Mouse (Mus musculus): ENCODE data around the gene Prkch.
A peak's percentile ranks its signal among the peaks of the same experiment; 100 is the strongest.

Prkch gene

DNA sequence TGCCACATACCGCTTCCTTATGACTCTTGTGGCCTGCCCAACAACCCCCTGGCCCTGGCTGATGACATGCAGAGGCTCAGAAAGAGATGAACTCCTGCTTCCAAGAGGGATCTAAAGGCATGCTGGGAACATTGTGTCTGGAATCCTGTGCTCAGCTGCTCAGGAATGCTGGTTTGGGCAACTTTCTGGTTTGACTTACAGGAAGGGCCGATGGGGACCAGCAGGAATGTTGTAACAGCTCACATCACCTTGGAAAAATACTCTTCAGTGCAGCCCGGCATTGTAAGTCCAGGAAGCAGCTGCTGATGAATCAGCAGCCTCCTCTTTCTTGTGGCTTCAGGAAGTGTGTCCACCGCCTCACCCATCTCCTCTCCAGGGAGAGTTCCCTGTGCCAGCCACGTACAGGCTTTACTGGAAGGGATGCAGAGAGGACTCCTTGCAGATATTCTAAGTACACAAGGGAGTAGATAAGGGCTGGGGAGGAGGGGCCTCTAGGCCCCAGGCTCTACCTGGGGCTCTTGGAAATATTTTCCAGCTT lies 206.0 kb downstream of the Prkch start:
- DNase-seq (ENCODE audit: inconsistent age in 2 of 2, low spot score in 1 of 2), result peak; percentile 59 to 83

DNA sequence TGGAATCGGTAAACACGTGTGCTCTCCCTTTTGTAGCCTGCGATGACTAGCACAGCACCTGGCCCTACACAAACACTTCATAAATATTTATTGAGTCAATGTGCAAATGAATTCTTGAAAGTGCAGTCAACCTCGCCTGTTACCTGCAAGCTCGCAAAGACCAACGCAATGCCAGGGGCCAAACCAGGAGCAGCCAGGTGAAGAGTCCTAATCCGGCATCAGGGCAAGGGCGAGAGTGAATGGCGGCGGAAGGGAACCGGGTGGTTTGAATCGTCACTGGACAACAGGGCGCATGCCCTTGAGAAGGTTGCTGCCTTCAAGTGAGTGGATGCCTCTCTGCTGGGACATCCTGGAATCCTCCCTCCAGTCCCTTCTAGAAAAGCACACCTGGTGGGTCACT lies 208.6 kb downstream of the Prkch start:
- no peak for DNase-seq (ENCODE audit: inconsistent age in 2 of 2, low spot score in 1 of 2)

DNA sequence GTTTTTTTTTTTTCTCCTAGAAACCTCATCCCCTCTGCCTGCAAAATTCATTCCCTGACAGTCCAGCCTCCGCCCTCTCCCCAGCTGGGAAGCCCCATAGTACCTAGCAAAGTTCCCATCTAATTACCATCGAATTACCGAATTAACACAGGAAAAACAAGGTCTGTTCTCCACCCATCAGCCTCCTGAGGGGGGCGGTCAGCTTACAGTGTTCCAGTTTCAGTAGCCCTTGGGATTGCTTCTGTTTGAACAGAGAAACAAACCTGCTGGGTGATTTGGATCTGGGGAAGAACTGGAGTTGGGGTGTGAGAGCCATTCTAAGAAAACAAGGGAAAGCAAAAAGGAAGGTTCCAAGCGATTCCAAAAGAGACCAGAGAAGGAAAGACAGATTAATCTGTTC lies 209.1 kb downstream of the Prkch start:
- peak in 1 of 2 experiments; percentile 32 for DNase-seq (ENCODE audit: inconsistent age in 2 of 2, low spot score in 1 of 2)

DNA sequence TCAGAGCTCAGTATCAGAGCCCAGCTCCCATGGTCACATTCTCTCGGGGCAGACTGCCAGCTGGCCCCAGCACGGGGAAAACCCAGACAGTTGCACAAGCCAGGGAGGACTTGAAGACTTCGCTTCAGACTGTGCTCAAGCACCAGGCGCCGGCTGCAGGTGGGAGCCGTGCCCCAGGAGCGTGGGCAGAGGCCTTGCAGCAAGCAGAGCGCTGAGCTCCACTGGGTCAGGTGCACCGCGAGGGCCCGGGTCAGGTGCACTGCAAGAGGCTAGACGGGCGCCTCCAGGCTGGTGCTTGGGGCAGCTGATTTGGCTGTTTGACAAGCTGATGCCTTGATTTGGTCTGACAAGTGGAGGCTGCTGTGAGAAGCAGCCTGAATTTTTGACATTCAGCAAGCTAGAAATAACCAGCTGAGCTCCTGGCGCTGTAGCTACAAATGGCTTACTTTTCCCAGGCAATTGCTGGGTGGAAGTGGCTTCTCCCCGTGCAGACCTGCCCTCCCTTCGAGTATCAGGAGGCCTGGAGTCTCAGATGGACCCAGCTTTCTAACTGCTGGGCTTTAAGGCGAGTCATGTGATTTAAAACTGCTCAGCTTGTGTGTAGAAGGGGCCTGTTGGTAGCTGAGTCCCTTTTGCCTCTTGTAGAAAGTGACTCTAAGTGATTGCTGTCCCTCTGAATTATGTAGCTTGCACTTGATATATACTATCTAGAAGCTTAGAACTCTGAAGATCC lies 209.7 kb downstream of the Prkch start:
- DNase-seq (ENCODE audit: inconsistent age in 2 of 2, low spot score in 1 of 2), result peak; percentile 93 to 98

DNA sequence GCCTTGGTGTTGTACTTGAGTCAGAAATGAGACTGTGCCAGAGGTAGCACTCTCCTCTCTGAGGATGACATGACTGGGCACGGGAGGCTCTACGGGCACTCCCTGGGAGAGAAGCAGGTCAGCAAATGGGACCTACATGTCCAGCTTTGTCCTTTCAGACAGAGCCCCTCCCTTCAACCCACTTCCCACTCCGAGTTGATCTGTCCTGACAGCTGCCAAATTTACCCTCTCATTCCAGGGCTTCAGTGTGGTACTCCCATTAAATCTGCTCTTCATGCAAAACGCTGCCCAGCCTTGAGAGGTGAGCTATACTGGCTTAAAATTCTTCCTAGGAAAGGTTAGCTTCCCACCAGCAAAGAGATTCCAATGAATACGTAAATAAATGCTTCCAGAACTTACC lies 215.1 kb downstream of the Prkch start:
- no peak for DNase-seq (ENCODE audit: inconsistent age in 2 of 2, low spot score in 1 of 2)

DNA sequence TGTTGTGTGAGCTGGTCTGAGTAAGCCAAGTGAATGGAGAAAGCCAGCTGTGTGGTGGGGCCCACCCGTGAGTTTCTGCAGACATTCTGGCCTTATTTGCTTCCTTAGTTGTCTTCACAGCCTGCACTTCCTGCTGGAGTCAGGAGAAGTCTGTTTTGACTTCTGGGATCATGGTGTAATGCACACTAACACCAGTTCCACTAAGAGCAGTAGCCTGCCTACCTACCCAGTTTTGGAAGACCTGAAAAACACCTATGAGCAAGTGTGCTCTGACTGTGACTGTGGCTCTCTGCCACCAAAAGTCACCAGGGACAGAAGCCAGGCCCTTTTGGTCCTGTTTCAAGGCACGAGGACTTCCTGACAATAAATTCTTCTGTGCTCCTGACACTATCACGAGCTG lies 216.3 kb downstream of the Prkch start:
- peak; percentile 66 to 85 for DNase-seq (ENCODE audit: inconsistent age in 2 of 2, low spot score in 1 of 2)

DNA sequence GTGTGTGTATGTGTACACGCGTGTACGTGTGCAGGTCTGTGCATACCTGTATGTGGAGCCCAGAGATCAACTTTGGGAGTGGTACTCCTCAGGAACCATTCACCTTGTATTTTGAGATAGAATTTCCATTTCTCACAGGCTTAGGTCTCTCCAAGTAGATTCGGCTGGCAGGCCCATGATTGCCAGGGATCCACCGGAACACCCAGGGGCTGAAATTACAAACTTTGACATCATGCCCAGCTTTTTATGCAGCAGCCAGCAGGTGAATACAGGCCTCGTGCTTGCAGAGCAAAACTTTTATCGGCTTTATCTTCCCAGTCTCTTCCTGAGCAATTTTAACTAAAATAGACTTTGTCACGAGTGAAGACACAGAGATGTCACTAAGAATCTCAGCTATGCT lies 217.2 kb downstream of the Prkch start:
- no peak for DNase-seq (ENCODE audit: inconsistent age in 2 of 2, low spot score in 1 of 2)

DNA sequence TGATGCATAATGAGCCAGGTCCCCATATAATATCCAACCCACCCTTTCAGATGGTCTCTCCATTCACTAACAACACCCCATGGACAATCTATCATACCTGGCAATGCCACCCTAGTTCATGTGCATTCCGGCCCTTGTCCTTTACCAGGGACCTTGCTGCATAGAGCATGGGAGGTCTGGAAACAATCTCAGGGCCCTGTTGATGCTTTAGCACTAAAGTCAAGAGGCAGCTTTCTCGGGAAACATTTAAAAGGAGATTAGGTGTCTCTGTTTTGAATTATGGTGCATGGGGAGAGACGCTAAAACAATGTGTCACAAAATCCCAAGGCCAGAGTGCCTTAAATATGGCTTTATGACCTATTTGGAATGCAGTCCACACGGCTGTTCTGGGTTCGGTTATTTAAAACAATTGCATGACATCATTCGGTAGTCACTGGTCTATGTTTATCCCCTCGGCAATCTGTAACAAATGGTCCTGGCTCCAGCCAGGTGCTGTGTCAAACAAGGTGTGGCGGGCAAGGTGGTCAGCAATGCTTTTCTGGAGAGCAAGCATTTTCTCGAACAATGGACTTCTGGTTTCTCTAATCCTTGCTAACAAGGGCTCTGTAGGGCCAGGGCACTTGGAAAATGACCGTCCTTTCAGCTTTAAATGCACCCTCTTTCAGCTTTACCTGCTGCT lies 217.9 kb downstream of the Prkch start:
- DNase-seq (ENCODE audit: inconsistent age in 2 of 2, low spot score in 1 of 2), result no peak

DNA sequence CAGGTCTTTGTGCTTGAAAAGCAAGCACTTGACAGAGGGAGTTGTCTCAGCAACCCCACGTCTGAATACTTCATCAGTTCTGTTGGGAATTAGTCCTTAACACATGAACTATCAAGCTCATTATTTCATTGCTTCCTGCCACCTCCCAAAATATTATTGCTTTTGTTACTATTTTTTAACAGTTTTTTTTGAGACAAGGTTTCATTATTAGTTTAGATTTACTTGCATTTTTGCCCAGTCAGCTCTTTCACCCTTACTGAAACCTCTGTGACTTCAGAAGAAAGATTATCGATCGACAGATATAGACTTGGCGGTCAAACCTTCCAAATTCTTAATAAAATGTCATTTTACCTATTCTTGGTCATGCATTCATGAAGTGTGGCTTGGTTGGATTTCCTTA lies 219.3 kb downstream of the Prkch start:
- no peak for DNase-seq (ENCODE audit: inconsistent age in 2 of 2, low spot score in 1 of 2)

DNA sequence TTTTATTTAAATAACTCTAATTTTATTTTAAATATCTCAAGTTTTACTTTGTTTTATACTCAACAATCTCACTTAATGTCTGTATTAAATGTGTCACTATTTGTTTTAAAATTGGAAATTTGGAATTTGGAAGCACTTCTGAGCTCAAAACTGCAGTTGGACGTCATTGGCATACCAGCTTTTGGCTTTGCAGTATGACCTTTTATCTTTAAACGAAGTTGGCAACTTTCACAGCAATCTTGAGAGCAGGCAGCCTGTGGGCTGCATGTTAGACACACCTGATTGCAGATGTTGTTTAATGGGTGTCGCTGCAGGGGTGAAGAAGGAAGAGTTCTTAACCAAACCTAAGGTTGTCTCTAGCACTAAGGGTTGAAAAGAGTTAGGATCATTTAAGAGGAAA lies 220.9 kb downstream of the Prkch start:
- no peak for DNase-seq (ENCODE audit: inconsistent age in 2 of 2, low spot score in 1 of 2)

DNA sequence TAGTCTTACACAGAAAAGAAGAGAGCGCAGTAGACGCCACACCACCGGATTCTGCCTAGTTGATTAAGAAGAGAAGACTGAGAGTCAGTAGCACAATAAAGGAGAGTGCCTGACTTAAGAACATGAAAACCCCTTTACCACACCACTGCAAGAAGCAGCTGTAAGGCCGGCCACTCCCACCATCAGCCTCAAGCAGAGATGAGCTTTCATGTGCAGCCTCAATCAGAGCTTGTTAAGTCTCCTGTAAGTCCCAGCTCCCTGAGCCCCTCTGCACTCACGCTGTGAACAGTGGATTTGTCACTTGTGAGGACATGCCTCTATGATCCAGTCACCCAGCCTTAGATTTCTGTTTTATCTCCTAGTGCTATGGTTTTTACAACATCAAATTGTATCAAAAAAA lies 221.4 kb downstream of the Prkch start:
- DNase-seq (ENCODE audit: inconsistent age in 2 of 2, low spot score in 1 of 2), result no peak

DNA sequence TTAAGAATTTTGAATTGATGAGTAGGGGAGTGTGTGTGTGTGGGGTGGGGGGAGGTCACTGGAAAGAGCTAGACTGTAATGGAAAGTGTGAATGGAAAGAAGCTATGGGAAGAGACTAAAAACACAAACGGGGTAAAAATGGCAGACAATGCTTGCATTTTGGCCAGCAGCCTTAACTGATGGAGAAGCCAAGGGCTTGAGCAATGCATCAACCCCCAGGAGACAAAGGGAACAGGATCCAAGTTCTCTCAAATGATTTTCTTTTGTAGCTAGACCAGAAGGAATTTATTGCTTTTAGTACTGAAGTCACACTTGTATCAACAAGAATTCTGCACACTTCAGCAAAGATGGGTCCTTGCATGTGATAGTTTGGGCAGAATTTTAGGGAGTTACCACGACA lies 222.6 kb downstream of the Prkch start:
- DNase-seq (ENCODE audit: inconsistent age in 2 of 2, low spot score in 1 of 2), result no peak

DNA sequence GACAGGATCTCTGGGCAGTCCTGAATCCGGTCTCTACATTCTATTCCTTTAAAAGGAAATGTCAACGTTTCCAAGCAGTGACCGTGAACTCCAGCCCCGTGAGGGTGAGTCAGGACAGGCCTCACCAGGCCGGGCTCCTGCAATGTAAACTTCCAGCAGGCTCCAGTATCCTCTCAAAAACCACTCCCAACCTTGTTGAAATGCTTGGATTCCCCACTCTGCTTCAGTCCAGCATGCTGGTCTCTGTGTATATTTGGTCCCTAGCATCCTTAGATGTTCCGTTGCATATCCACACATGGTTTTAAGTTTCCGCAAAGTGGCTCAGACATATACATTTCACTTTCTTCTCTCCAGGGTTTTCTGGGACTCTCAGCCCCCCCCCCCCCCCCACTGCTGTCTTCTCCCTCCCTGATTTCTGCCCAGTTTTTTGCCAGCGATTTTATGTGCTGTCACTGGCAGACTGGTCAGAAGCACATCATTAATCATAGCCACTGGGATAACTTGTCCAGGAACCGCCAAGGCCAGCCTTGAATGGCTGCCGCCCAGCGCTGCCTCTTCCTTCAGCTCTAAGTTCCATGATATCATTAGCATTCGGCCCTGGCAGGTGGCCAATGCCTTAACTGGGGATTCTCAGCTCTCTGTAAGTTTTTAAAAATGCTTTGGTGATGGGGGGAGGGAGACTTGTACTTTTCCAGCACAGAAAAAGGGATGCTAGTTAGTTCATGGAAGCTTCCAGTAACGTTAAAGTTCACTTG lies 225.6 kb downstream of the Prkch start:
- peak; percentile 94 to 96 for DNase-seq (ENCODE audit: inconsistent age in 2 of 2, low spot score in 1 of 2)

DNA sequence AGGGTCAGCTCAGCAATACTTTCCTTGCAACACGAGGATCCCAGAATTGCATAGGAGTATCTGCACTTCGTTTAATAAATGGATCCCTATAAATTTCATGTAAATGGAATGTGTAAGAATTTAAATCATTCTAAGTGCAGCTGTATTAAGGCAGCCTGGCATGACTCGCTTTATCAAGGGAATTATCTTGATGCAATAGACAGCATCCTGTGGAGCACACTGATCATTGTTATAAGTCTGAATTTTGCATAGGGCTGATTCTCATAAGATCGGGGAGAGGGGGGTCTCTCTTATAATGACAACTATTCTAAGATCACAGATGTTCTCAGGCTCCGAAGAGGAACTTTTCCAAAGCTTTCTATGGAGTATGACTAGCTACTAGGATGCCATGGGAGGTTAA lies 226.3 kb downstream of the Prkch start:
- DNase-seq (ENCODE audit: inconsistent age in 2 of 2, low spot score in 1 of 2), result no peak

DNA sequence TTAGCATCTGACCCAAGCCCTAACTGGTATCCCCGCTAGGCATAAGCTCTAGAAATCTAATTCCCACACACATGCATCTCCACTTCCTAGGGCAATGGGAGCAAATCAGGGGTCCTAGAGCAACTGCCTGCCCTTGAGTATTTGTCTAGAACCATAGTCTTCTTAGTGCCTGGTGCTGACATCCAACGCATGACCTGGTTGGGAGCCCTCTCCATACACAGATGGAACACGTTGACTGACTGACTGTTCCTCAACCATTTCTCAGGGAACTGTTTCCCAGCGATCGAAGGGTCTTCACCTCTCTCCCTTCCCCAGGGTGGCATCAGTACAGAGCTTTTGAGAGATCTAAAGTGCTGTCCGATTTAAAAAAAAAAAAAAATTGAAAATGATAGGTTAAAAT lies 227.6 kb downstream of the Prkch start:
- DNase-seq (ENCODE audit: inconsistent age in 2 of 2, low spot score in 1 of 2), result no peak

DNA sequence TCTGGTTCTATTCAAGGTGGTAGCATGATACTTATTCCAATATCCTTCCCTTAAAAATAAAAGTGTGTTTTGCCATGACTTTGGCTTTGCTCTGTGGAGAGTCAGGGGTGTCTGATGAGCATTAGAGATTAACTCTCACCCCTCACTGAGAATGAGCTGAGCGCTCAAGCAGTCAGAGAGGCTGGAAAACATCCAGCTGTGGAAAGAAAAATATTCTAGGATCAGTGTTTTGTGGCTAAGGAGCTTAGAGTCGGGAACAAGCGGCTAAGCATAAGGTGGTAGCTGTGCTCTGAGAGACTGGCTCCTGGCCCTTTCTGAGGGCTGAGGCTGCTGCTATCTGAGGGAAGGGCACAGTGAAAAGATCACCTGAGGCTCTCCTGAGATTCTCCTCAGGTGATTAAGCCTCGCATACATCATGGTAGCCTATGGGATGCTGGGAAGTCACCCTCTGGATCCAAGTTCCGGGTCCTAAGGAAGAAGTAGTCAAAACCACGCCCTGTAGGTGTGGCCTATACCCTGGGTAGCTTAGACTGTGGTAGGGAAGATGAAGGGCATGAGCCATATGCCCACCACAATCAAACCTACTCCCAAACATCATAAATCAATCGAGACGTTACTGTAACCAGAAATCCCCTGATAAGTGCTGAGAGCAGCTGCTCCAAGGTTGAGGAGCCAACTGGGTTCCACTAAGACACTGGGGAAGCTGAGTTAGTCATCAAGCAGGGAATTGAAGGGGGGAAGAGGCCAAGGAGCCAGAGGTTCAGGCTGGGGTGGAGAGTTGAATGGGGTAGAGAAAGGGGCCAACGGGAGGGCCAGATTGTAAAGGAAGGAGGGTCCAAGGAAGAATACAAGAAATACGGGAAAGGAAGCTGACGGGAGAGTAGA lies 228.7 kb downstream of the Prkch start:
- no peak for DNase-seq (ENCODE audit: inconsistent age in 2 of 2, low spot score in 1 of 2)

DNA sequence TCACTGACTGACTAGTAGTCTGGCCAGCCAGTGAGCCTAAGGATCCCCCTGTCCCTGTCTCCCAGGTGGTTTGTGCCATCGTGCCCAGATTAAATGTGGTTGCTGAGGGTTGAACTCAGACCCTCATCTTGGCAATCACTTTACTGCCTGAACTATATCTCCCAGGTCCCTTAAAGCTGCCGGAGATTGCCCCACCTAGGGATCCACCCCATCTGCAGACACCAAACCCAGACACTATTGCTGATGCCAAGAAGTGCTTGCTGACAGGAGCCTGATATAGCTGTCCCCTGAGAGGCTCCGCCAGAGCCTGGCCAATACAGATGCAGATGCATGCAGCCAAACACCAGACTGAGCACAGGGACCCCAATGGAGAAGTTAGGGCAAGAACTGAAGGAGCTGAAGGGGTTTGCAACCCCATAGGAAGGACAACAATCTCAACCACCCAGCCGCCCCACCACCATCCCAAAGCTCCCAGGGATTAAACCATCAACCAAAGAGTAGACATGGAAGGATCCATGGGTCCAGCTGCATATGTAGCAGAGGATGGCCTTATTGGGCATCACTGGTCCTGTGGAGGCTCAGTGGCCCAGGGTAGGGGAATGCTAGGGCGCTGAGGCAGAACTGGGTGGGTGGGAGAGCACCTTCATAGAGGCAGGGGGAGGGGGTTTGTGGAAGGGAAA lies 229.6 kb downstream of the Prkch start:
- DNase-seq (ENCODE audit: inconsistent age in 2 of 2, low spot score in 1 of 2), result no peak

DNA sequence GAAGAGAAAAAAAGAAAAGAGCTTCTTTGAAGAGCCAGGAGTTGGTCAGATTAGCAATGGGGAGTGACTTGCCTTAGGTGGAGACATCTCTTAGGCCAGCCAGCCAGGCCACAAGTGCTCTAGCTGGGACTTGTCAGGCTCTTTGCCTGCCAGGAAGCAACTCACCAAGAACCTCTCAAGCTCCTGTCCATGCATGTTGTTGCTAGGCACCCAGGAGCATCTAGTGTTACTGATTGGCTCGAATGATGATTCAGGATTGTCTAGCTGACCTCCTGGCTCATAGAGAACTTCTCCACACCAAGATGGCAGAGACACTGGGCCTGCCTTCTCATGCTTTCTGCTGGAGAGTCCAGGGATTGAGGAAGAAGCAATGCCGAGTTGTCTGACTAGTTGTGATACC lies 230.3 kb downstream of the Prkch start:
- DNase-seq (ENCODE audit: inconsistent age in 2 of 2, low spot score in 1 of 2), result no peak

DNA sequence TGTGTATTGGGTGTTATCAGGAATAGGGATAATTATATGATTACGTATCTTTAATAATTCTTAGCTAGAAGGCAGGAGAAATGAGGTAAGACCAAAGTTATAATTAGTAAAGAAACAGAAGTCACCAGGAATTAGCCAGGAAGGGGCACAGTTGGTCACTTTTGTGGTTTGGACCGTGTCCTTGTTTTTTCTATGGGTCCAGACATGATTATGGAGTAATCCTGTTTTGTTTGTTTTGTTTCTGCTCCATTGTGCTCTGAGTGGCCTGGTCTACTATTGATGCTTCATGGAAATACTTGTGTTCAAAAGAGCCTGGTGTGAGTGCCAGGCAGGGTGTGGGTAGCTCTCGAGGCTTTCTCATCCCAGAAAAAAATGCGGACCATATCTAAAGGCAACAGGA lies 230.9 kb downstream of the Prkch start:
- DNase-seq (ENCODE audit: inconsistent age in 2 of 2, low spot score in 1 of 2), result no peak

DNA sequence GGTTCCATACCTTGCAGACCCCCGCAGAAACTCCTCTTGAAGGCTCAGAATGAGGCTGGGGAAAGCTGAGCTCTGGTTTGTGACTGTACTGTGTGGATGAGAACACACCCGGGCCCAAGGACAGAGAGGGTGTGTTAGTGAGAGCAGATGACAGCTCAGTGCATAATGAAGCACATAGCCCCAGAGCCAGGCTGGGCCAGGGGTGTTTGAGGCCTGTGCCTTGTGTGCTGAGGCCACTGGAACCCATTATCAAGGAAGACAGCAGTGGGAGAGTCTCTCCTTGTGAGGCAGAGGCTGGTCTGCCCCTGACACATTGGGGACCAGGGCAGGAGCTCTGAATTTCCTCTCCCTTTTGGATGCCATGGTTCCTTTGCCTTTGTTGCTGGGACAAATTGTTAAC lies 231.3 kb downstream of the Prkch start:
- no peak for DNase-seq (ENCODE audit: inconsistent age in 2 of 2, low spot score in 1 of 2)
